Mouse (Mus musculus) fat pad, adult 2 months (tissue): Measurements from ENCODE around the gene Prss37.

ENCODE experiments used
- DNase-seq: peaks from one replicate; pipeline ENCODE4 v3.0.0-alpha.2; 2011; ENCODE audit warnings: low read depth, low spot score; ENCODE audit errors: extremely low read depth

The Prss37 gene

DNA sequence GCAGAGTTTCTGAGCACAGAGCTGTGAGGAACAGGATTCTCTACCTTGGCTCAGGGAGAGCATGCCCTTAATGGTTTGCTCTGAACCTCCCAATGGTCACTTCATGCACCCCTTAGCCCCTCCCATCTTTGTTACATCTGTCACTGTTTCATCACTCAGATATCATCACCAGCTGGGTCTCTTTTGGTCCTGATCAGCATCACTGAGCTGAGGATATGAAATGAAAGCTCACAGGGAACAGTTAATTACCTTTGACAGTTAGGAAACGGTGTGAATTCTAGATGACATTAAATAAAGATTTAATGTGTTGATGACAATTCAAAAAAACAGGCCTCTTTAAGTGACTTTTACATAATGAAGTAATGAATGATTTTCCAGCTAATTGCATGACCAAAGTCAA is at the start of gene Prss37:
Gene Prss37 (minus strand): TSS at position 101 of the 400 bp plus-strand sequence.
- DNase-seq, result no peak

DNA sequence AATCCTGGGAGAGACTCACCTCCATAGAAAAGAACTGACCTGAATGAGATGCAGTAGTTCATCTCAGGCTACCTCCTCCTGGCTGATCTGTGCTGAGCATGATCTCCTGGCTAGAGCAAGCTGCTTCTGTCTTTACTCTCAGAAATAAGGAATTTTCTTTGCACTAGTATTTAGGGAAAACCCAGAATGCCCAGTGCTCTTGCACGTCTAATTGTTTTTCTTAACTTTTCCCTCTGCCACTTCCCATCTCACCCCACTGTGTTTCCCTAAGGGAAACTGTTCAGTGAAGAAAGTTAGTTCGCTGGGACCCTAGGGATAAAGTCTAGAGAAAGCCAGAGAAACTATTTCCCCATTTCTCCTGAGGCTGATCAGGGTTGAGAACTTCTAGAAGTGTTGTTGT is 35.6 kb upstream of the Prss37 start, which contains the start of gene Olfr461:
Gene Olfr461 (minus strand): TSS at position 101 of the 400 bp plus-strand sequence.
- DNase-seq, result no peak

DNA sequence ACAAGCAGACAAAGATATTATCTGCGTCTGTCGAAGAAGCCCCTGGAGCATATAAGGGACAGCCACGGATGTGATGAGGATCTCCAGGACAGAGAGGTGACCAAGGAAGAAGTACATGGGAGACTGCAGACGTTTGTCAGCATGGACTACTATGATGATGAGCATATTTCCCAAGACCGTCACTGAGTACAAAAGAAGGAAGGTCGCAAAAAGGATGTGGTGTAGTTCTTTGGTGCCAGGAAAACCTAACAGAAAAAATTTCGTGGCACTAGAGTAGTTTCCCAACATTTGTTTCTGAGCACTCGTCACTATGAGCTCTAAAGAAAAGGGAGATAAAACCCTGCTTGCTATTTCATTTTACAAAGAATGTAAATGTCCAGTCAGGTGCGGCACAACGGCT is 25.4 kb upstream of the Prss37 start:
- DNase-seq, result no peak

DNA sequence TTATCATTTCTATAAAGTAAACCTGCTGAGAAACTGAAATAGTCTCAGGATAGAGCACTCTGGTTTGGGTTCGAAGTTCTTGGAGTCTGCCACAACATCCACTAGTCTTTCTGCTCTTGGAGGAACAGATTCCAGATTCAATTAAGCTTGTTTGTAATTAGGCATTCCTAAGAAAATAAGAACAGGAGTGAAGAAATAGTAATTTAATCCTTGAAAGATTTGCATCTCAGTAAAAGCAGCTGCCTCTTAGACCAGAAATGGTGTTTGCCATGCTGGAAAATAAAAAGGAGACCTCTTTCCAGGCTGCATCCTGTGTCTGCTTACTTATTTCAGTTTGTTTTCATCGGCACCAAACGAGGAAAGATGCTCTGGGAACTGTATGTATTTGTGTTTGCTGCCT is 26.1 kb downstream of the Prss37 start, which contains the start of gene Tas2r108:
Gene Tas2r108 (plus strand): TSS at position 301 of the 400 bp plus-strand sequence.
- no peak for DNase-seq

DNA sequence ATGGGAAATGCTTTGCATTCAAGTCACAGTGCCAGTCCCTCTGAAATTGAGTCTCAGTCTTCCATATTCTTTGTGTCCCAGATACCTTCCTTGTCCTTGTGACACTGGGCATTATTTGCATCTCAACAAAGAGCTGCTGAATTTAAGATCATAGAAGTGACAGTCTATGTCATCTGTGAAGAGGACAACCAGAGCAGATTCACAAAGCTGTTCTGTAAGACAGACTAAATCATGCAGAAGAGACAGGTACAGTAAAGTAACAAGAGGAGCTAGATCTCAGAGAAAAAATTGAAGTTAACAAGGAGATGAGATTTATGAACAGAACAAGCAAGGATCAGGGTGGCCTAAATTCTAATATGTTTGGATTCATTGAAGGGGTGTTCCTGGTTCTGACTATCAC is 28.4 kb downstream of the Prss37 start, which contains the start of gene Tas2r137:
Gene Tas2r137 (plus strand): TSS at position 301 of the 400 bp plus-strand sequence.
- DNase-seq, result no peak

DNA sequence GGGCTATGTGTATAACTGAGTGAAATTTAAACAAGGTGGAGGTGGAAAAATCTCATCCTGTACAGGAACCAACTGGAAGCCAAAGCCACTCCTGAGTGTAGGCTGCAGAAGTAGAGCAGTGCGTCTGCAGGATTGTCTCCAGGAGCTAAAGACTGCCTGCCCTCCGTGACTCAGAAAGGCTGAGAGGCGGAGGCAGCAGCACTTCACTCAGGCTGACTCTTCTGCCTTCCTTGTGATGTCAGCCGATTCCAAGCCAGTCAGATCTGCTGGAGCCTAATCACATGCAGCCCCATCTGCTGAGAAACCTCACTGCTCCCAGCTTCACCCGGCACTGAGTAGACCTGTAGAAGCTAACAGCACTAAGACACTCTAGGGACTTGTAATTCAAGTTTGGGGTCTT is 37.0 kb downstream of the Prss37 start:
- DNase-seq, result no peak

DNA sequence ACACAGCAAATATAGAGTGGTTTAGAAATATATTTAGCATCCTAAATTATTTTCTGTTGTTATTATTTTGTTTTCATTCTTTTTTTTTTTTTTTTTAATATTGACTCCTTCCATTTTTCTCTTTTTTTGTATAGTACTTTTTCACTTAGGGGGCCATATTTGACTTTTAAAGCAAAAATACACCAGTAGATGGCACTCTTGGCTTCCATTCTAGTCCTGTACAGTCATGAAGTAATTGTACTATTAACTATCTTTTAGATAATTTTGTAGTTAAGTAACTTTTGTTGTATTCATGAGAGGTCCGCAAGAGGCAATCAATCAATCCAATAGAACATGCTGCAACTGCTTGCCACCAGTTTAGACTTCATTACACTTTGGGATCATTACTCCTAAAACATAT is 39.6 kb downstream of the Prss37 start:
- no peak for DNase-seq

DNA sequence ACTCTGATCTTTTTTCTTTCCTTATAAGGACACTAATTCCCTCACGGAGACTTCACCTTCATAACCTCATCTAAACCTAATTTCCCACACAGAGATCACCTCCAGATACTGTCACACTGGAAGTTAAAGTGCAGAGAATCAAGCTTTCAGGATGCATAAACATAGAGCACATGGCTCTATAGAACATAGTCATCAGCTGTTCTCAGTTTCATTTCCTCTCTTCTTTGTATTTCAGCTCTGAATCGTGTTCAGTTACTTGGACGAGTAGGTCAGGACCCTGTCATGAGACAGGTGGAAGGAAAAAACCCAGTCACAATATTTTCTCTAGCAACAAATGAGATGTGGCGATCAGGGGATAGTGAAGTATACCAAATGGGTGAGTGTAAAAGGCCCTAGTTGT is 43.2 kb downstream of the Prss37 start:
- no peak for DNase-seq

DNA sequence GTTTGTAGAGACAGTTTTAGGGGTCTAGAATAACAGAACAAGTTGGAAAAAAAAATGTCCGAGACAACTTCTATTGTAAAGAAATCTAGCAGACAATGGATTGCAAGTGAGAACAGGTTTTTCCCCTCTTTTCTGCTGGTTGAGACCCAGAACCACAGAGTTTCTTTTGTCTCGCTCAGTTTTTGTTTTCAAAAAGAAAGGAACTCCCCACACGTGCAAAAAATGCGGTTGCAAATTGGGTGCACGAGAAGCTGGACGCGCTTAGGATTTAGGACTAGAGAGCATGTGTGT is 47.6 kb downstream of the Prss37 start:
- no peak for DNase-seq

DNA sequence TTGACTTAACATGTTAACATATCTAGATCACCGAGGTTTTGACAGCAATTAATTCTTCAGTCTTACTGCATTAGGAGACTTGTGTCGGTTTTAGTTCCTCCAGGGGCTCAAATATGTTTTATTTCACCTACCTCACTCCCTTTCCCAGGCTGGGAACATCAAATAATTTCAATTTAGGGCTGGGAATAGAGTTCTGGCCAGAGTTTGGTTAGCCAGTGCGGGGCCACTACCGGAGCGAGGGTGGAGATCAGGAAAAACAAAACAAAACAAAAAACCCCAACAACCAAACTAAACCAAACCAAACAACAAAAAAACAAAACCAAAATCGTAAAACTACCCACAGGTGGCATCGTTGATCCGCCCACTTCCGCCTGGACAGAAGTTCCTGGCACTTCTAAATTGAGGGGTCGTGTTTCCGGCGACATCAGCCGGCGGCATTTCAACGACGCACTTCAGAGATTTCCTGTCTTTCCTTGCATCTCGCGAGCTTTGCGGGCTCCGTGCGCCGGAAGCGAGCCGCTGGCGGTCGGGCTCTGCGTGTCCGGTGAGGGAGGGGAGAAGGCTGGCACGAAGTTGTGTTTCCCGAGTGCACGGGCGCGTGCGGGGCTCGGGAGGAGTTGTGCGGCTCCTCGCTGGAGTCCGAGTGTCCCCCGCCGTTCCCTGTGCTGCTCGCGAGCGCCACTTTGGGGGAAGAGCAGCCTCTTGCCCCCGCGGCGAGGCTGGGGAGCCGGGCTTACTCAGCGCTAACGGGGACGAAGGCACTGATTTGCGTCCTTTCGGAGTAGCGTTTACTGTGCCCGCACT is 48.2 kb downstream of the Prss37 start, which contains the start of gene Ssbp1:
Gene Ssbp1 (plus strand): TSS at position 437 of the 804 bp plus-strand sequence.
- peak; percentile 39 for DNase-seq

DNA sequence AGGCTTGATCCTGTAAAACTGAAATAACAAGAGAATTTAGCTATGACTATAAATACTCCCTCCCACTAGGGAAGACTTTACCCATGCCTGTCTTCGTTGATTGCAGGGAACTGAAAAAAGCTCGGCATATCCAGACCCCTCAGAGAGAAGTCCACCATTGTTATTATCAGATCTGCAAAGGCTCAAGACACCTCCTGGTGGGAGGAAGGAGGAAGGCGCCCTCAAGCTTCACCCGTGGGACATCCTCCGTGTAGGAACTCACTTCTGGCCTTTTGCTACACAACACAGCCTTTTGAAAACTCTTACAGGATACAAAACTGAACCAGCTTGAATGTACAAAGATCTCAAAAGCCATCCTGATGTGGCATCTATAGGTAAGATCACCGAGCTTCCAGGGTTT is 53.6 kb downstream of the Prss37 start:
- DNase-seq, result no peak
